Mouse (Mus musculus): ENCODE results near the gene Cwh43. TPM values are rescaled to one million over a fixed set of nuclear protein-coding genes. Genes with fewer than 3 reads are reported as not detected.

Gene Cwh43
- total RNA-seq, 1 experiment = 0.31 TPM

DNA sequence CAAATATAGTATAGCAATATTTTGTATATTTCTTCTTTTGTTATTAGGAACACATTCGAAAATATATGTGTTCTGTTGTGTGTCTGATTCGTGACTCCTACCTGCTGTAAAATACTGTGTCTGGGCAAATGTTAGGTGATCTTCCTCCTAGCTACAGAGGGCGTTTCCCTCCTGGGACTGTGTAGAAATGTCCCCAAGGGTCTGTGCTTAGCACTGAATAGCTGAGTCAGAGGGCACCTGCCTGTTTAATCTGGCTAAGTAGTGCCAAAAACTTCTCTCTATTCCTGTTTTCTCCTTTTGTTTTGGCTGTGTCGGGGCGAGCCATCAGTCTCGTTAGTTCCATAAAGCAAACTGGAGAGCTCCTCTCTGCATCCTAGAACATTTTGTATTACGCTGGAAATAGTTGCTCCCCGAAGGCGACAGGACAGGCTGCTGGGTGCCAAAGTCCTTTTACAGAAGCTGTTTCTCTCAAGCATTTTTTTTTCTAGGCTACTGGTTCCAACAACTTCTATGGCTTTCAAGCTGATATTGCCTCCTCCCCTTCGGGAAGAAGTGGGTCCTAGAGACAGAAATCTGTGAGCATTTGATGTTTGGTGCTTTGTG lies 36.9 kb upstream of the Cwh43 start:
- no peak overlapping the region for H3K9ac ChIP-seq (ENCODE audit: insufficient read depth, low read depth, low read length, poor library complexity, severe bottlenecking)
- in situ Hi-C loops (cut with MboI; ENCODE audit: low sequenced_read_pairs in 2 of 2, unreplicated experiment in 2 of 2) = no loop called here
- no peak overlapping the region for H3K4me3 ChIP-seq (ENCODE audit: insufficient read depth in 1 of 2, low read depth in 1 of 2, low read length in 2 of 2, poor library complexity in 1 of 2, severe bottlenecking in 1 of 2)
- no peak for DNase-seq (ENCODE audit: low read depth, low spot score)
- peak; percentile 73; the same call in 1 of the 2 replicates for TF ChIP-seq MAFK (IDR thresholded peaks at IDR 0.05; ENCODE audit: insufficient read depth, low read depth, low read length)
- no peak for TF ChIP-seq CHD2 (IDR thresholded peaks at IDR 0.05; ENCODE audit: low read depth, low read length)
- no peak for TF ChIP-seq ZNF384 (IDR thresholded peaks at IDR 0.05; ENCODE audit: low read depth, low read length)
- H3K36me3 ChIP-seq (ENCODE audit: control insufficient read depth, insufficient read depth, low read length, poor library complexity, severe bottlenecking) = no peaks in the 10 kb centered on the region
- no peaks in the 10 kb centered on the region for H3K9me3 ChIP-seq (ENCODE audit: control insufficient read depth, insufficient read depth, low read depth, low read length)
- H3K27ac ChIP-seq (ENCODE audit: insufficient read depth, low read depth, low read length, poor library complexity, severe bottlenecking) = no peak overlapping the region
- peaks cover 16 to 22% of the 10 kb centered on the region in 2 experiments for H3K4me1 ChIP-seq (ENCODE audit: control insufficient read depth in 2 of 2, insufficient read depth in 2 of 2, low read length in 2 of 2, poor library complexity in 1 of 2)

GRCm38 (mm10) chr5:73369731-73370130 lies 36.1 kb upstream of the Cwh43 start:
- H3K4me1 ChIP-seq (ENCODE audit: control insufficient read depth in 2 of 2, insufficient read depth in 2 of 2, low read length in 2 of 2, poor library complexity in 1 of 2) = peaks cover 16 to 22% of the 10 kb centered on the region in 2 experiments
- DNase-seq (ENCODE audit: low read depth, low spot score) = no peak
- no peak overlapping the region for H3K9ac ChIP-seq (ENCODE audit: insufficient read depth, low read depth, low read length, poor library complexity, severe bottlenecking)
- no peak overlapping the region for H3K4me3 ChIP-seq (ENCODE audit: insufficient read depth in 1 of 2, low read depth in 1 of 2, low read length in 2 of 2, poor library complexity in 1 of 2, severe bottlenecking in 1 of 2)
- in situ Hi-C loops (cut with MboI; ENCODE audit: low sequenced_read_pairs in 2 of 2, unreplicated experiment in 2 of 2) = loop anchor here in 1 of 2 experiments (10.0 kb wide), 1 partner anchor 235 kb away; no protein-coding TSS in a partner anchor
- no peak overlapping the region for H3K27ac ChIP-seq (ENCODE audit: insufficient read depth, low read depth, low read length, poor library complexity, severe bottlenecking)
- no peaks in the 10 kb centered on the region for H3K9me3 ChIP-seq (ENCODE audit: control insufficient read depth, insufficient read depth, low read depth, low read length)
- no peaks in the 10 kb centered on the region for H3K36me3 ChIP-seq (ENCODE audit: control insufficient read depth, insufficient read depth, low read length, poor library complexity, severe bottlenecking)
- TF ChIP-seq ZC3H11A (IDR thresholded peaks at IDR 0.05; ENCODE audit: borderline replicate concordance, low read depth, low read length) (no peak), MAFK (IDR thresholded peaks at IDR 0.05; ENCODE audit: insufficient read depth, low read depth, low read length) (no peak), HCFC1 (IDR thresholded peaks at IDR 0.05; ENCODE audit: borderline replicate concordance, insufficient read depth, low read length) (no peak), CHD2 (IDR thresholded peaks at IDR 0.05; ENCODE audit: low read depth, low read length) (no peak), ZNF384 (IDR thresholded peaks at IDR 0.05; ENCODE audit: low read depth, low read length) (no peak)

GRCm38 (mm10) chr5:73372601-73373000 lies 33.3 kb upstream of the Cwh43 start:
- in situ Hi-C loops (cut with MboI; ENCODE audit: low sequenced_read_pairs in 2 of 2, unreplicated experiment in 2 of 2) = loop anchor here in 1 of 2 experiments (10.0 kb wide), 1 partner anchor 238 kb away; no protein-coding TSS in a partner anchor
- Histone ChIP-seq H3K4me3 (ENCODE audit: insufficient read depth in 1 of 2, low read depth in 1 of 2, low read length in 2 of 2, poor library complexity in 1 of 2, severe bottlenecking in 1 of 2) (no peak overlapping the region), H3K36me3 (ENCODE audit: control insufficient read depth, insufficient read depth, low read length, poor library complexity, severe bottlenecking) (no peaks in the 10 kb centered on the region), H3K27ac (ENCODE audit: insufficient read depth, low read depth, low read length, poor library complexity, severe bottlenecking) (no peak overlapping the region), H3K4me1 (ENCODE audit: control insufficient read depth in 2 of 2, insufficient read depth in 2 of 2, low read length in 2 of 2, poor library complexity in 1 of 2) (peaks cover 12 to 16% of the 10 kb centered on the region in 2 experiments), H3K9ac (ENCODE audit: insufficient read depth, low read depth, low read length, poor library complexity, severe bottlenecking) (no peak overlapping the region), H3K9me3 (ENCODE audit: control insufficient read depth, insufficient read depth, low read depth, low read length) (no peaks in the 10 kb centered on the region)
- TF ChIP-seq CHD2 (IDR thresholded peaks at IDR 0.05; ENCODE audit: low read depth, low read length) (no peak), HCFC1 (IDR thresholded peaks at IDR 0.05; ENCODE audit: borderline replicate concordance, insufficient read depth, low read length) (no peak), MAFK (IDR thresholded peaks at IDR 0.05; ENCODE audit: insufficient read depth, low read depth, low read length) (no peak)
- no peak for DNase-seq (ENCODE audit: low read depth, low spot score)

- H3K36me3 ChIP-seq (ENCODE audit: control insufficient read depth, insufficient read depth, low read length, poor library complexity, severe bottlenecking) = no peaks in the 10 kb centered on the region
- H3K27ac ChIP-seq (ENCODE audit: insufficient read depth, low read depth, low read length, poor library complexity, severe bottlenecking) = no peak overlapping the region
- no peak overlapping the region for H3K4me3 ChIP-seq (ENCODE audit: insufficient read depth in 1 of 2, low read depth in 1 of 2, low read length in 2 of 2, poor library complexity in 1 of 2, severe bottlenecking in 1 of 2)
- H3K9ac ChIP-seq (ENCODE audit: insufficient read depth, low read depth, low read length, poor library complexity, severe bottlenecking) = no peak overlapping the region
- DNase-seq (ENCODE audit: low read depth, low spot score) = no peak
- no peaks in the 10 kb centered on the region for H3K9me3 ChIP-seq (ENCODE audit: control insufficient read depth, insufficient read depth, low read depth, low read length)
- in situ Hi-C loops (cut with MboI; ENCODE audit: low sequenced_read_pairs in 2 of 2, unreplicated experiment in 2 of 2) = loop anchor here in 1 of 2 experiments (10.0 kb wide), 1 partner anchor 238 kb away; no protein-coding TSS in a partner anchor
- H3K4me1 ChIP-seq (ENCODE audit: control insufficient read depth in 2 of 2, insufficient read depth in 2 of 2, low read length in 2 of 2, poor library complexity in 1 of 2) = peaks cover 10 to 12% of the 10 kb centered on the region in 2 experiments
- TF ChIP-seq ZC3H11A (IDR thresholded peaks at IDR 0.05; ENCODE audit: borderline replicate concordance, low read depth, low read length) = no peak
- TF ChIP-seq MAFK (IDR thresholded peaks at IDR 0.05; ENCODE audit: insufficient read depth, low read depth, low read length) = no peak
- no peak for TF ChIP-seq ZNF384 (IDR thresholded peaks at IDR 0.05; ENCODE audit: low read depth, low read length)
- no peak for TF ChIP-seq HCFC1 (IDR thresholded peaks at IDR 0.05; ENCODE audit: borderline replicate concordance, insufficient read depth, low read length)
- no peak for TF ChIP-seq CHD2 (IDR thresholded peaks at IDR 0.05; ENCODE audit: low read depth, low read length)
These were observed 32.7 kb upstream of the Cwh43 start for GRCm38 (mm10) chr5:73373184-73373583.
